Mouse (Mus musculus) G1E (cell line): ENCODE results near the gene Hs6st2.

Source experiments
- CTCF ChIP-seq: IDR thresholded peaks from 2 replicates; pipeline ENCODE4 v1.5.1; 2012; ENCODE audit warnings: low read depth, low read length, inconsistent platforms, mixed read lengths
- GATA1 ChIP-seq: IDR thresholded peaks from 2 replicates; pipeline ENCODE4 v1.6.1; 2012; ENCODE audit warnings: borderline replicate concordance, low read length, inconsistent platforms, mixed read lengths
- GATA2 ChIP-seq: IDR thresholded peaks from 2 replicates; pipeline ENCODE4 v1.6.1; 2012; ENCODE audit warnings: low read depth, low read length, inconsistent platforms, borderline replicate concordance
- POLR2AphosphoS5 ChIP-seq: IDR thresholded peaks from 2 replicates; pipeline ENCODE4 v1.6.1; 2012; ENCODE audit warnings: low read depth, low read length, inconsistent platforms; ENCODE audit not compliant: insufficient replicate concordance
- TAL1 ChIP-seq: conservative IDR thresholded peaks from 2 replicates; pipeline ENCODE4 v1.6.1; 2012; ENCODE audit warnings: low read depth, low read length, inconsistent platforms, mixed read lengths

GRCm38 (mm10) chrX:51535226-51535625 is 146.4 kb downstream of the Hs6st2 start:
- no peak for TF ChIP-seq CTCF
- TF ChIP-seq GATA1, result no peak
- TF ChIP-seq TAL1, result no peak
- TF ChIP-seq POLR2AphosphoS5, result no peak
- TF ChIP-seq GATA2, result no peak
